16 mouse cellular contexts compared by ENCODE assay signal in the genomic region with DNA sequence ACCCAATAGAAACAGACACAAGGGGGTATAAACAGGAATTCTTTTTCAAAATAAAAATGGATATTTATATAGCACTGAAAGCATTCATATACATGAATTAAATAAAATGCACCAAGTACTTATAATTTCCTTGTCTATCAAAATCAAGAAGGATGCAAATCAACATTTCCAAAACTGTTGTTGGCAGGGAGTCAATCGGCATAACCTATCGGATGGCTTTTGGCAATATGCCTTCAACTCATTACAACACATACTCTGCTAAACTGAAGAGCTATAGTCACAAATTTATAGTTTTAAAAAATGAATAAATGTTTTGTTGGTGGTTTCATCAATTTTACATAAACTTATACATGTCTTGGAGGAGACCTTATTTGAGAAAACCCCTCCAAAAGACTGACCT.
"Had no signal": no experiment of that assay in that cellular context is flagged by ENCODE, and none has a peak within 500 bp of the region (broad histone marks: within the 10 kb centered on the region; RNA-seq: fewer than 3 reads in every experiment).

No protein-coding gene starts in this region.

- H3K27ac ChIP-seq: neural tube, embryonic 13.5 days; neural tube, embryonic 15.5 days; stomach, embryonic 15.5 days; stomach, postnatal 0 days had no signal

- H3K9ac ChIP-seq: neural tube, embryonic 13.5 days; neural tube, embryonic 15.5 days; stomach, embryonic 15.5 days had no signal

- H3K36me3 ChIP-seq: stomach, embryonic 15.5 days had no signal

- H3K27me3 ChIP-seq: neural tube, embryonic 13.5 days; neural tube, embryonic 15.5 days; stomach, embryonic 15.5 days had no signal

- DNase-seq: retina, postnatal 1 day; right cerebral cortex, adult 18-20 months; right cerebral cortex, postnatal 14 days; right cerebral cortex, postnatal 25 days; right cerebral cortex, postnatal 4 days; spleen, adult 18-20 months; thymus, adult 18-20 months; thymus, adult 2 months; thymus, postnatal 14 days; thymus, postnatal 25 days; thymus, postnatal 36 days; thymus, postnatal 4 days had no signal

- H3K9me3 ChIP-seq: neural tube, embryonic 13.5 days; neural tube, embryonic 15.5 days; stomach, embryonic 15.5 days had no signal

- H3K4me3 ChIP-seq: neural tube, embryonic 13.5 days; neural tube, embryonic 15.5 days; stomach, embryonic 15.5 days had no signal

- H3K4me1 ChIP-seq: neural tube, embryonic 15.5 days; stomach, embryonic 15.5 days had no signal

- H3K4me2 ChIP-seq: neural tube, embryonic 13.5 days; neural tube, embryonic 15.5 days; stomach, embryonic 15.5 days had no signal
